Mouse (Mus musculus): ENCODE results near the gene Tha1. TPM values are rescaled to one million over a fixed set of nuclear protein-coding genes. Genes with fewer than 3 reads are reported as not detected.
A peak's percentile ranks its signal among the peaks of the same experiment; 100 is the strongest.

The Tha1 gene
- polyA plus RNA-seq, 1 experiment from 2014 or later = 2.1 TPM

GRCm38 (mm10) chr11:117826916-117827315, 46.4 kb downstream of the Tha1 start:
- no peaks in the 10 kb centered on the region for H3K27me3 ChIP-seq (ENCODE audit: control insufficient read depth, insufficient read depth, low read length)
- H3K4me2 ChIP-seq (ENCODE audit: low read depth, low read length) = peak overlapping the region; percentile 62
- H3K27ac ChIP-seq (replicated peaks; ENCODE audit: low read depth, low read length) = peak overlapping the region; percentile 89
- no peak overlapping the region; the same call in 1 of the 2 replicates for H3K9ac ChIP-seq (replicated peaks; ENCODE audit: low read length)
- H3K4me3 ChIP-seq (ENCODE audit: low read depth, low read length) = no peak overlapping the region
- no peaks in the 10 kb centered on the region for H3K9me3 ChIP-seq (replicated peaks; ENCODE audit: control insufficient read depth, low read length)
- WGBS = 64% methylated on average over 8 of the region's 8 CpGs
- no peak for DNase-seq (ENCODE audit: low spot score)
- H3K36me3 ChIP-seq (replicated peaks; ENCODE audit: control insufficient read depth, insufficient read depth, low read depth, low read length) = no peaks in the 10 kb centered on the region; the same call in 1 of the 2 replicates
- H3K4me1 ChIP-seq (ENCODE audit: control insufficient read depth, insufficient read depth, low read length) = peaks cover 3% of the 10 kb centered on the region
- no peak for ATAC-seq (replicated peaks; ENCODE audit: insufficient number of reproducible peaks, low FRiP score, low TSS enrichment, low read depth)

GRCm38 (mm10) chr11:117826164-117826563, 47.1 kb downstream of the Tha1 start:
- Histone ChIP-seq H3K9me3 (replicated peaks; ENCODE audit: control insufficient read depth, low read length) (no peaks in the 10 kb centered on the region), H3K27ac (replicated peaks; ENCODE audit: low read depth, low read length) (peak overlapping the region; percentile 89), H3K36me3 (replicated peaks; ENCODE audit: control insufficient read depth, insufficient read depth, low read depth, low read length) (no peaks in the 10 kb centered on the region; the same call in 1 of the 2 replicates), H3K4me2 (ENCODE audit: low read depth, low read length) (peak overlapping the region; percentile 62), H3K4me1 (ENCODE audit: control insufficient read depth, insufficient read depth, low read length) (peaks cover 3% of the 10 kb centered on the region), H3K9ac (replicated peaks; ENCODE audit: low read length) (peak overlapping the region; percentile 81), H3K4me3 (ENCODE audit: low read depth, low read length) (peak overlapping the region; percentile 67), H3K27me3 (ENCODE audit: control insufficient read depth, insufficient read depth, low read length) (no peaks in the 10 kb centered on the region)
- ATAC-seq (replicated peaks; ENCODE audit: insufficient number of reproducible peaks, low FRiP score, low TSS enrichment, low read depth) (no peak; the same call in 1 of the 2 replicates), DNase-seq (ENCODE audit: low spot score) (peak; percentile 63)
- whole genome bisulfite sequencing = 4% methylated on average over 5 of the region's 5 CpGs

GRCm38 (mm10) chr11:117825333-117826101, 47.8 kb downstream of the Tha1 start, which contains the start of the genes Afmid and Tk1:
Gene Afmid, plus strand, starts transcription at chr11:117825924.
Gene Tk1, minus strand, starts transcription at chr11:117826092.
- Histone ChIP-seq H3K9ac (replicated peaks; ENCODE audit: low read length) (peak within 1 kb of the TSS; percentile 81), H3K4me2 (ENCODE audit: low read depth, low read length) (peak within 1 kb of the TSS; percentile 62), H3K4me3 (ENCODE audit: low read depth, low read length) (peak within 1 kb of the TSS; percentile 67), H3K27ac (replicated peaks; ENCODE audit: low read depth, low read length) (peak within 1 kb of the TSS; percentile 89), H3K36me3 (replicated peaks; ENCODE audit: control insufficient read depth, insufficient read depth, low read depth, low read length) (no peaks in the 10 kb centered on the region; the same call in 1 of the 2 replicates), H3K9me3 (replicated peaks; ENCODE audit: control insufficient read depth, low read length) (no peaks in the 10 kb centered on the region), H3K27me3 (ENCODE audit: control insufficient read depth, insufficient read depth, low read length) (no peaks in the 10 kb centered on the region), H3K4me1 (ENCODE audit: control insufficient read depth, insufficient read depth, low read length) (peaks cover 3% of the 10 kb centered on the region)
- ATAC-seq (replicated peaks; ENCODE audit: insufficient number of reproducible peaks, low FRiP score, low TSS enrichment, low read depth) = peak; percentile 45
- 0% methylated on average over 34 of the region's 34 CpGs for WGBS
- peak; percentile 94 for DNase-seq (ENCODE audit: low spot score)

DNA sequence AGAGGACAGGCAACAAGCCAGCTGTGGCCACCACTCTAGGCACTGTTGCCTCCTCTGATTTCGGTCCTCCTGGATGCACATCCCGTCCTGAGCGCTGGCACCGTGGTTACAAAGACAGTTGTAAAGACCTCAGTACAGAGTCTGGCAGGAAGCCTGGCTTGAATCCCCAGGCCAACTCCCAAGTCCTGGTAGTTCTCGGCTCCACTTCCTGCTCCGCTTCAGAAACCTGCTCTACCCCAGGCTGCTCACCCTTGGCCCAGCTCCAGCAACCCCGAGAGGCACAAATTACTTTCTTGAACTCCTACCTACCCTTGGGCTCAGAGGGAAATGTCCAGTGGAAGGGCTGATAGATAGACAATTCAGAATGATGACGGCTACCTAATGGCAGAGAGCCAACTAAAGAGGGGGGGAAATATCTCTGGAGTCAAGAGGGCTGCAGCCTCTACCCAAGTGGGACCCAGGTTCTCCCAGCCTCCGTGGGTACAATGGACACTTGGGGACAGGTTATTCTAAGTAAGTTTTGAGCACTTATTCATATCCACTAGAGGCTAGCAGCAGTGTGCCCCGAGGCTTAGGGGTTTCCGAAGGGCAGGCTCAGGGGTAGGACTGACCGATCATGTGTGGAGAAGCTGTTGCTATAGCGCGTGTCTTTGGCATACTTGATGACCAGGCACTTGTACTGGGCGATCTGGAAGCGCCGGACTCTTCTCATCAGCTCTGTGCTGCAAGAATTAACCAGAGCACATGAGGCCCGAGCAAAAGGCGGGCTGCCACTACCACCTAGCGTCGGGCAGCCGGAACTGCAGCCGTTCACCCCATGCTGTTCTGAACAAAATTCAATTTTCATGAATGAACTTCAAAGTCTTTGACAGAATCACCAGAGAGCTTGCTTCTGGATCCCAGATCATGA, 49.0 kb downstream of the Tha1 start:
- no peaks in the 10 kb centered on the region for H3K9me3 ChIP-seq (replicated peaks; ENCODE audit: control insufficient read depth, low read length)
- H3K4me1 ChIP-seq (ENCODE audit: control insufficient read depth, insufficient read depth, low read length) = peaks cover 3% of the 10 kb centered on the region
- no peaks in the 10 kb centered on the region; the same call in 1 of the 2 replicates for H3K36me3 ChIP-seq (replicated peaks; ENCODE audit: control insufficient read depth, insufficient read depth, low read depth, low read length)
- peak; percentile 90 for DNase-seq (ENCODE audit: low spot score)
- peak; percentile 47; the same call in 1 of the 2 replicates for ATAC-seq (replicated peaks; ENCODE audit: insufficient number of reproducible peaks, low FRiP score, low TSS enrichment, low read depth)
- H3K4me3 ChIP-seq (ENCODE audit: low read depth, low read length) = peak overlapping the region; percentile 67
- peak overlapping the region; percentile 81 for H3K9ac ChIP-seq (replicated peaks; ENCODE audit: low read length)
- H3K27me3 ChIP-seq (ENCODE audit: control insufficient read depth, insufficient read depth, low read length) = no peaks in the 10 kb centered on the region
- 28% methylated on average over 23 of the region's 23 CpGs for WGBS
- H3K4me2 ChIP-seq (ENCODE audit: low read depth, low read length) = peak overlapping the region; percentile 62
- no peak overlapping the region; the same call in 1 of the 2 replicates for H3K27ac ChIP-seq (replicated peaks; ENCODE audit: low read depth, low read length)

GRCm38 (mm10) chr11:117823411-117823810, 49.9 kb downstream of the Tha1 start:
- H3K36me3 ChIP-seq (replicated peaks; ENCODE audit: control insufficient read depth, insufficient read depth, low read depth, low read length) = no peaks in the 10 kb centered on the region; the same call in 1 of the 2 replicates
- H3K9ac ChIP-seq (replicated peaks; ENCODE audit: low read length) = no peak overlapping the region
- DNase-seq (ENCODE audit: low spot score) (no peak), ATAC-seq (replicated peaks; ENCODE audit: insufficient number of reproducible peaks, low FRiP score, low TSS enrichment, low read depth) (no peak)
- WGBS = 88% methylated on average over 6 of the region's 6 CpGs
- no peaks in the 10 kb centered on the region for H3K27me3 ChIP-seq (ENCODE audit: control insufficient read depth, insufficient read depth, low read length)
- no peak overlapping the region for H3K4me3 ChIP-seq (ENCODE audit: low read depth, low read length)
- peaks cover 3% of the 10 kb centered on the region for H3K4me1 ChIP-seq (ENCODE audit: control insufficient read depth, insufficient read depth, low read length)
- H3K27ac ChIP-seq (replicated peaks; ENCODE audit: low read depth, low read length) = no peak overlapping the region
- H3K4me2 ChIP-seq (ENCODE audit: low read depth, low read length) = no peak overlapping the region
- no peaks in the 10 kb centered on the region for H3K9me3 ChIP-seq (replicated peaks; ENCODE audit: control insufficient read depth, low read length)

DNA sequence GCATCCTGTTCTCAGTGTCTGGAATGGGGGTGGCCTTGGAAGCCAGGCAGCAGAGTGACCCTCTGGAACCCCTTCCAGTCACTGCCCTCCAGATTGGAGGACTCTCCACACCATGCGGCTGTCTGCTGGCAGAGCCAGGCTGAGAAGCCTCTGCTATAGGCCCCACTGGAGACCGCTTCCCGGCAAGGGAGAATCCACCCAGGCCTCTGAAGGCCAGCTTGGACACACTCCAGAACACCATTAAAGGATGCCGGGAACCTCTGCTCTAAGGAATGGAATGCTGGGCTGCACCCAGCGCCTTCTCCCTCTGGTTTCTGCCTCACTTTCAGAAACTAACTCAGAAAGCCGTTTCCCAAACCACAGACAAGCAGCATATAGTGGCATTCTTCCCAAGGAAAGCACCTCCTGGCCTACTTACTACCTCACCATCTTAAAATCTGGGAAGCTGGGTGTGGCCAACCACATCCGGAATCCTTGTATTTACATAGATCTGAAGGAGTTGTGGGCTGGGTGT, 50.5 kb downstream of the Tha1 start:
- Histone ChIP-seq H3K4me1 (ENCODE audit: control insufficient read depth, insufficient read depth, low read length) (peaks cover 3% of the 10 kb centered on the region), H3K4me2 (ENCODE audit: low read depth, low read length) (no peak overlapping the region), H3K9ac (replicated peaks; ENCODE audit: low read length) (no peak overlapping the region), H3K27ac (replicated peaks; ENCODE audit: low read depth, low read length) (no peak overlapping the region), H3K4me3 (ENCODE audit: low read depth, low read length) (no peak overlapping the region), H3K36me3 (replicated peaks; ENCODE audit: control insufficient read depth, insufficient read depth, low read depth, low read length) (no peaks in the 10 kb centered on the region; the same call in 1 of the 2 replicates), H3K27me3 (ENCODE audit: control insufficient read depth, insufficient read depth, low read length) (no peaks in the 10 kb centered on the region), H3K9me3 (replicated peaks; ENCODE audit: control insufficient read depth, low read length) (no peaks in the 10 kb centered on the region)
- WGBS = 95% methylated on average over 7 of the region's 7 CpGs
- DNase-seq (ENCODE audit: low spot score) (no peak), ATAC-seq (replicated peaks; ENCODE audit: insufficient number of reproducible peaks, low FRiP score, low TSS enrichment, low read depth) (no peak)

GRCm38 (mm10) chr11:117821868-117822267, 51.4 kb downstream of the Tha1 start:
- H3K4me3 ChIP-seq (ENCODE audit: low read depth, low read length) = no peak overlapping the region
- no peaks in the 10 kb centered on the region; the same call in 1 of the 2 replicates for H3K36me3 ChIP-seq (replicated peaks; ENCODE audit: control insufficient read depth, insufficient read depth, low read depth, low read length)
- no peaks in the 10 kb centered on the region for H3K9me3 ChIP-seq (replicated peaks; ENCODE audit: control insufficient read depth, low read length)
- H3K4me2 ChIP-seq (ENCODE audit: low read depth, low read length) = no peak overlapping the region
- H3K9ac ChIP-seq (replicated peaks; ENCODE audit: low read length) = no peak overlapping the region
- H3K4me1 ChIP-seq (ENCODE audit: control insufficient read depth, insufficient read depth, low read length) = peaks cover 3% of the 10 kb centered on the region
- ATAC-seq (replicated peaks; ENCODE audit: insufficient number of reproducible peaks, low FRiP score, low TSS enrichment, low read depth) (no peak), DNase-seq (ENCODE audit: low spot score) (no peak)
- WGBS = 83% methylated on average over 9 of the region's 9 CpGs
- H3K27ac ChIP-seq (replicated peaks; ENCODE audit: low read depth, low read length) = no peak overlapping the region
- no peaks in the 10 kb centered on the region for H3K27me3 ChIP-seq (ENCODE audit: control insufficient read depth, insufficient read depth, low read length)
